Mouse (Mus musculus): ENCODE data around the gene Ccdc149. TPM values are rescaled to one million over a fixed set of nuclear protein-coding genes. Genes with fewer than 3 reads are reported as not detected.

Gene Ccdc149
- polyA plus RNA-seq, 1 experiment from 2014 or later: 3.4 TPM

GRCm38 (mm10) chr5:52431276-52431844, 40.0 kb downstream of the Ccdc149 start:
- H3K9me3 ChIP-seq (ENCODE audit: low read length): no peaks in the 10 kb centered on the region
- DNase-seq (ENCODE audit: low spot score) (no peak), ATAC-seq (no peak)
- no peaks in the 10 kb centered on the region for H3K36me3 ChIP-seq (ENCODE audit: insufficient read depth, low read length)
- H3K9ac ChIP-seq (replicated peaks; ENCODE audit: low read depth): no peak overlapping the region
- 40% methylated on average over 8 of the region's 8 CpGs for WGBS
- H3K4me3 ChIP-seq (ENCODE audit: low read depth, low read length): no peak overlapping the region
- TF ChIP-seq EP300 (IDR thresholded peaks at IDR 0.05) (no peak), CTCF (IDR thresholded peaks at IDR 0.05) (no peak)
- no peaks in the 10 kb centered on the region for H3K4me1 ChIP-seq (ENCODE audit: insufficient read depth, low read depth, low read length)
- no peak overlapping the region for H3K4me2 ChIP-seq (replicated peaks; ENCODE audit: low read depth, low read length)
- no peak overlapping the region for H3K27ac ChIP-seq (ENCODE audit: low read length)
- H3K27me3 ChIP-seq (replicated peaks; ENCODE audit: insufficient read depth, low read length): no peaks in the 10 kb centered on the region

GRCm38 (mm10) chr5:52429731-52430480, 41.4 kb downstream of the Ccdc149 start:
- TF ChIP-seq CTCF (IDR thresholded peaks at IDR 0.05): no peak
- no peak for TF ChIP-seq EP300 (IDR thresholded peaks at IDR 0.05)
- H3K4me3 ChIP-seq (ENCODE audit: low read depth, low read length): no peak overlapping the region
- no peaks in the 10 kb centered on the region for H3K36me3 ChIP-seq (ENCODE audit: insufficient read depth, low read length)
- no peaks in the 10 kb centered on the region for H3K27me3 ChIP-seq (replicated peaks; ENCODE audit: insufficient read depth, low read length)
- DNase-seq (ENCODE audit: low spot score): no peak
- no peaks in the 10 kb centered on the region for H3K9me3 ChIP-seq (ENCODE audit: low read length)
- H3K4me2 ChIP-seq (replicated peaks; ENCODE audit: low read depth, low read length): no peak overlapping the region
- no peak overlapping the region for H3K27ac ChIP-seq (ENCODE audit: low read length)
- no peak overlapping the region for H3K9ac ChIP-seq (replicated peaks; ENCODE audit: low read depth)
- WGBS: 62% methylated on average over 14 of the region's 14 CpGs
- no peaks in the 10 kb centered on the region for H3K4me1 ChIP-seq (ENCODE audit: insufficient read depth, low read depth, low read length)
- no peak for ATAC-seq

- Histone ChIP-seq H3K9me3 (ENCODE audit: low read length) (no peaks in the 10 kb centered on the region), H3K36me3 (ENCODE audit: insufficient read depth, low read length) (no peaks in the 10 kb centered on the region), H3K4me3 (ENCODE audit: low read depth, low read length) (no peak overlapping the region), H3K27me3 (replicated peaks; ENCODE audit: insufficient read depth, low read length) (no peaks in the 10 kb centered on the region), H3K4me1 (ENCODE audit: insufficient read depth, low read depth, low read length) (no peaks in the 10 kb centered on the region), H3K9ac (replicated peaks; ENCODE audit: low read depth) (no peak overlapping the region), H3K4me2 (replicated peaks; ENCODE audit: low read depth, low read length) (no peak overlapping the region), H3K27ac (ENCODE audit: low read length) (no peak overlapping the region)
- DNase-seq (ENCODE audit: low spot score) (no peak), ATAC-seq (no peak)
- WGBS: 54% methylated on average over 4 of the region's 4 CpGs
- TF ChIP-seq EP300 (IDR thresholded peaks at IDR 0.05) (no peak), CTCF (IDR thresholded peaks at IDR 0.05) (no peak)
Observed at GRCm38 (mm10) chr5:52428613-52429012, 42.7 kb downstream of the Ccdc149 start.

- H3K4me2 ChIP-seq (replicated peaks; ENCODE audit: low read depth, low read length): no peak overlapping the region
- no peaks in the 10 kb centered on the region for H3K4me1 ChIP-seq (ENCODE audit: insufficient read depth, low read depth, low read length)
- H3K27ac ChIP-seq (ENCODE audit: low read length): no peak overlapping the region
- TF ChIP-seq EP300 (IDR thresholded peaks at IDR 0.05) (no peak), CTCF (IDR thresholded peaks at IDR 0.05) (no peak)
- no peak overlapping the region for H3K9ac ChIP-seq (replicated peaks; ENCODE audit: low read depth)
- no peaks in the 10 kb centered on the region for H3K27me3 ChIP-seq (replicated peaks; ENCODE audit: insufficient read depth, low read length)
- no peaks in the 10 kb centered on the region for H3K9me3 ChIP-seq (ENCODE audit: low read length)
- no peaks in the 10 kb centered on the region for H3K36me3 ChIP-seq (ENCODE audit: insufficient read depth, low read length)
- no peak overlapping the region for H3K4me3 ChIP-seq (ENCODE audit: low read depth, low read length)
- ATAC-seq (no peak), DNase-seq (ENCODE audit: low spot score) (no peak)
- WGBS: 71% methylated on average over 9 of the region's 9 CpGs
Observed at GRCm38 (mm10) chr5:52425819-52426218, 45.5 kb downstream of the Ccdc149 start.

GRCm38 (mm10) chr5:52423893-52424292, 47.4 kb downstream of the Ccdc149 start:
- TF ChIP-seq CTCF (IDR thresholded peaks at IDR 0.05): no peak
- TF ChIP-seq EP300 (IDR thresholded peaks at IDR 0.05): no peak
- 67% methylated on average over 3 of the region's 3 CpGs for WGBS

GRCm38 (mm10) chr5:52416485-52416884, 54.8 kb downstream of the Ccdc149 start:
- DNase-seq (ENCODE audit: low spot score): no peak
- Histone ChIP-seq H3K4me3 (ENCODE audit: low read depth, low read length) (no peak overlapping the region), H3K27ac (ENCODE audit: low read length) (no peak overlapping the region), H3K4me1 (ENCODE audit: insufficient read depth, low read depth, low read length) (no peaks in the 10 kb centered on the region), H3K27me3 (replicated peaks; ENCODE audit: insufficient read depth, low read length) (no peaks in the 10 kb centered on the region), H3K9ac (replicated peaks; ENCODE audit: low read depth) (no peak overlapping the region), H3K9me3 (ENCODE audit: low read length) (no peaks in the 10 kb centered on the region), H3K36me3 (ENCODE audit: insufficient read depth, low read length) (no peaks in the 10 kb centered on the region), H3K4me2 (replicated peaks; ENCODE audit: low read depth, low read length) (no peak overlapping the region)
- no peak for TF ChIP-seq EP300 (IDR thresholded peaks at IDR 0.05)
- no peak for TF ChIP-seq CTCF (IDR thresholded peaks at IDR 0.05)
- 71% methylated on average over 2 of the region's 2 CpGs for WGBS
- no peak for ATAC-seq

More at GRCm38 (mm10) chr5:52423893-52424292, 47.4 kb downstream of the Ccdc149 start:
- DNase-seq (ENCODE audit: low spot score) (no peak), ATAC-seq (no peak)
- Histone ChIP-seq H3K4me1 (ENCODE audit: insufficient read depth, low read depth, low read length) (no peaks in the 10 kb centered on the region), H3K4me2 (replicated peaks; ENCODE audit: low read depth, low read length) (no peak overlapping the region), H3K9ac (replicated peaks; ENCODE audit: low read depth) (no peak overlapping the region), H3K27me3 (replicated peaks; ENCODE audit: insufficient read depth, low read length) (no peaks in the 10 kb centered on the region), H3K27ac (ENCODE audit: low read length) (no peak overlapping the region), H3K9me3 (ENCODE audit: low read length) (no peaks in the 10 kb centered on the region), H3K36me3 (ENCODE audit: insufficient read depth, low read length) (no peaks in the 10 kb centered on the region), H3K4me3 (ENCODE audit: low read depth, low read length) (no peak overlapping the region)
